Mouse (Mus musculus) leukemia stem cell, adult 10-12 weeks (primary cell): ENCODE results near the gene Rasl11b. TPM values are rescaled to one million over a fixed set of nuclear protein-coding genes. Genes with fewer than 3 reads are reported as not detected.

Source experiments
- polyA plus RNA-seq: library from polyadenylated mRNA; stranded (reverse); fragments of >175 nt; gene quantifications from 2 replicates; pipeline ENCODE4 v1.2.3, GENCODE M21; 2012; ENCODE audit warnings: low replicate concordance

Gene Rasl11b
- 1.5 TPM in 1 of 2 replicates, not detected in the other for polyA plus RNA-seq

DNA sequence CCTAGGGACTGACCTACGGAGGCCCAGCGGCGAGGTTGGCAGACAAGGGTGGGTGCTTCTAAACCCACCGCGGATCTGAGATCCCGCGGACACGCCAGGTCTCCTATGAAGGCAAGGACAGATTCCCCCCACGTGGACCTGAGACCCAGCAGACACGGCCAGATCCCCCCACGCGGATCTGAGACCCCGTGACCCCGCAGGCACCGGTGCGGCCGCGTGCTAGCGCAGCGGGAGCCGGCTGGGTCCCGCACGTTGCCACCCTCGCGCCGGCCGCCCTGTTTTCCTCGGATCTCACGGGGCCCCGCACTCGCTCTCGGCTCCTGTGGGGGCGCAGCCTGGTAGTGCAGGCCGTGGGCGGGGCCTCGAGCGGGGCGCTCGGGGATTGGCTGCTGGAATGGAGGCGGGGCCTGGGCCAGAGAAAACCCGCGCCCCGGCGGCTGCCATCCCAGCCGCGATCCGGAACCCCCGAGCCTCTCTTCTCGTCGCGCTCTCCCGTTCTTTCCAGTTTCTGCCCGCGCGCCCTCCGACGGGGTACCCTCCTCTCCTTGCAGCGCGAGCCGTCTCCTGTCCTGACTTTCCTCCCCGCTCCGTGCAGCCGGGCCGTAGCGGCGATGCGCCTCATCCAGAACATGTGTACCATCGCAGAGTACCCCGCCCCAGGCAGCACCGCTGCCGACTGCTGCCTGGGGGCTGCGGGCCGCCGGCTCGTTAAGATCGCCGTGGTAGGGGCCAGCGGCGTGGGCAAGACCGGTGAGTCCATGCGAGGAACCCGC lies at the start of gene Rasl11b:
Gene Rasl11b (plus strand): TSS at position 446 of the 773 bp plus-strand sequence.

Other genes with a start within 250 kb of the Rasl11b start
- gene Usp46, start 126.9 kb upstream of the Rasl11b start, polyA plus RNA-seq = 1.5 and 6.5 TPM in 2 replicates